8 mouse cellular contexts compared by ENCODE assay signal in the genomic region with DNA sequence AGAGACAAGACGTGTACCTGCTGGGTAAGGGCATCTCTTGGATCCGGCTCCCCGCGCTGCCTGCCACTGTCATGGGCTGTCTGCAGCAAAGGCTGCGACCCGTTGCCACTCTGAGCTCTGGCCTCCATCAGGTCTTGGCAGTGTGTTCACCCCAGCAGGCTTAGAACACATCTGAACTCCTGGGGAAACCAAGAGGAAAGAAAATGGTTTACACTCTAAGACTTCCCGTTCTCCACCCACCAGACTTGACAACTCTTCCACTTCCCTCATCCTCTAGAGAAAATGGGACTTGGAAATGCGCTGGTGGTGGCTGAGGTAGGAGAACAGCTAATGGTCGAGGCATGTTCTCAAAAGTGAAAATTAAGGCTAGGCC. TPM values are rescaled to one million over a fixed set of nuclear protein-coding genes. Genes with fewer than 3 reads are reported as not detected.
A peak's percentile ranks its signal among the peaks of the same experiment; 100 is the strongest.
DNase-seq lines count a peak whose midpoint lies in the region; ATAC-seq and TF ChIP-seq lines count a peak whose summit lies in the region.

No protein-coding gene starts in this region.

- ATAC-seq in intestine, embryonic 14.5 days (replicated peaks; ENCODE audit: low FRiP score, low TSS enrichment, low read depth), result no peak
- no peak for ATAC-seq in liver, embryonic 11.5 days (replicated peaks; ENCODE audit: low FRiP score)

- TF ChIP-seq CTCF in layer of hippocampus, adult 2 months (conservative IDR thresholded peaks at IDR 0.05), result no peak

- peak overlapping the region; percentile 66 for H3K4me2 ChIP-seq in intestine, embryonic 14.5 days (ENCODE audit: low read length)
- H3K4me2 ChIP-seq in liver, embryonic 11.5 days, result peak overlapping the region; percentile 89

- H3K4me1 ChIP-seq in intestine, embryonic 14.5 days (replicated peaks; ENCODE audit: control insufficient read depth, insufficient read depth, low read length), result peaks cover 21% of the 10 kb centered on the region
- H3K4me1 ChIP-seq in liver, embryonic 11.5 days (replicated peaks; ENCODE audit: control insufficient read depth, insufficient read depth, low read length), result no peaks in the 10 kb centered on the region; the same call in none of the 2 replicates

- H3K4me3 ChIP-seq in layer of hippocampus, adult 2 months, result peak overlapping the region; percentile 93
- peak overlapping the region; percentile 97 for H3K4me3 ChIP-seq in intestine, embryonic 14.5 days (ENCODE audit: low read depth, low read length)
- peak overlapping the region; percentile 63 for H3K4me3 ChIP-seq in liver, embryonic 11.5 days (ENCODE audit: low read depth, low read length)

- H3K36me3 ChIP-seq in intestine, embryonic 14.5 days (ENCODE audit: control insufficient read depth, insufficient read depth, low read length), result peaks cover 18% of the 10 kb centered on the region
- peaks cover 6% of the 10 kb centered on the region; the same call in 1 of the 2 replicates for H3K36me3 ChIP-seq in liver, embryonic 11.5 days (ENCODE audit: control insufficient read depth, insufficient read depth, low read length)

- peak overlapping the region; percentile 99 for H3K9ac ChIP-seq in intestine, embryonic 14.5 days (ENCODE audit: low read length)
- 0 out of 2 replicates have a peak overlapping the region, but pooled peaks have one; percentile 9 for H3K9ac ChIP-seq in liver, embryonic 11.5 days (ENCODE audit: low read depth, low read length)

- no peaks in the 10 kb centered on the region for H3K27me3 ChIP-seq in intestine, embryonic 14.5 days (replicated peaks; ENCODE audit: control insufficient read depth, insufficient read depth, low read length)
- 0 out of 2 replicates have a peak, but pooled peaks cover 2% of the 10 kb centered on the region for H3K27me3 ChIP-seq in liver, embryonic 11.5 days (replicated peaks; ENCODE audit: control insufficient read depth, insufficient read depth, low read length)

- 26% methylated on average over 9 of the region's 9 CpGs for WGBS in intestine, embryonic 14.5 days
- WGBS in liver, embryonic 11.5 days, result 40% methylated on average over 9 of the region's 9 CpGs

- H3K27ac ChIP-seq in layer of hippocampus, adult 2 months, result peak overlapping the region; percentile 98
- peak overlapping the region; percentile 43; the same call in 1 of the 2 replicates for H3K27ac ChIP-seq in intestine, embryonic 14.5 days (ENCODE audit: low read depth)
- no peak overlapping the region for H3K27ac ChIP-seq in liver, embryonic 11.5 days (ENCODE audit: low read depth, low read length)

- H3K9me3 ChIP-seq in intestine, embryonic 14.5 days (ENCODE audit: control insufficient read depth, low read length), result no peaks in the 10 kb centered on the region
- H3K9me3 ChIP-seq in liver, embryonic 11.5 days (ENCODE audit: control insufficient read depth, low read length), result no peaks in the 10 kb centered on the region

- DNase-seq in layer of hippocampus, adult 2 months (ENCODE audit: low spot score in 2 of 2), result peak in 1 of 2 experiments; percentile 22
- DNase-seq in layer of hippocampus, postnatal 25 days (ENCODE audit: extremely low spot score in 1 of 2, low spot score in 1 of 2), result no peak
- DNase-seq in ZHBTc4 (ENCODE audit: low read depth, low spot score), result peak; percentile 49
- peak; percentile 23 for DNase-seq in fibroblast of lung, adult 2 months (ENCODE audit: low read depth)
- peak; percentile 65 for DNase-seq in intestine, embryonic 14.5 days (ENCODE audit: low spot score)
- DNase-seq in liver, embryonic 11.5 days (ENCODE audit: low spot score), result no peak
- peak; percentile 55 for DNase-seq in retina, postnatal 1 day
- DNase-seq in cerebellum, postnatal 14 days, result no peak

RNA-seq across cellular contexts. Expression of a gene that starts 3.0 kb away (rescaled TPM):
- total RNA-seq in layer of hippocampus, adult 2 months (2021), result 10 to 100 TPM; 66.7 to 74.2 TPM
- total RNA-seq in layer of hippocampus, postnatal 25 days (2021), result 10 to 100 TPM; 66.5 to 78.6 TPM
- polyA plus RNA-seq in intestine, embryonic 14.5 days (2014; fragmentation: Nextera tagmentation; extraction: Ambion mirVana), result 48.3 and 50.0 TPM in 2 replicates
- polyA plus RNA-seq in liver, embryonic 11.5 days (2014; fragmentation: Nextera tagmentation; extraction: Ambion mirVana), result 13.5 and 15.3 TPM in 2 replicates

Comparison
In these comparisons a context has a peak if more than half of its experiments do, and no peak if none do; other contexts are left out.
1. DNase-seq: peak in ZHBTc4 (single experiment), fibroblast of lung, adult 2 months (single experiment), intestine, embryonic 14.5 days (single experiment) and retina, postnatal 1 day (single experiment); none in layer of hippocampus, postnatal 25 days (0 of 2), liver, embryonic 11.5 days (single experiment) and cerebellum, postnatal 14 days (0 of 2).
2. Peak in every context shown above with its lines, with median percentiles within 50 percentile points of each other: H3K4me3 ChIP-seq.